Mouse (Mus musculus) colon, adult 2 months (tissue): ENCODE data around the gene Gm6710. TPM values are rescaled to one million over a fixed set of nuclear protein-coding genes. Genes with fewer than 3 reads are reported as not detected.

ENCODE experiments used
- polyA plus RNA-seq: library from polyadenylated mRNA; depleted of rRNA; stranded (reverse); fragments of >200 nt; gene quantifications from 2 replicates; pipeline ENCODE4 v1.2.3, GENCODE M21; 2012; rRNA removed

Gene Gm6710
- polyA plus RNA-seq = not detected in 2 replicates

DNA sequence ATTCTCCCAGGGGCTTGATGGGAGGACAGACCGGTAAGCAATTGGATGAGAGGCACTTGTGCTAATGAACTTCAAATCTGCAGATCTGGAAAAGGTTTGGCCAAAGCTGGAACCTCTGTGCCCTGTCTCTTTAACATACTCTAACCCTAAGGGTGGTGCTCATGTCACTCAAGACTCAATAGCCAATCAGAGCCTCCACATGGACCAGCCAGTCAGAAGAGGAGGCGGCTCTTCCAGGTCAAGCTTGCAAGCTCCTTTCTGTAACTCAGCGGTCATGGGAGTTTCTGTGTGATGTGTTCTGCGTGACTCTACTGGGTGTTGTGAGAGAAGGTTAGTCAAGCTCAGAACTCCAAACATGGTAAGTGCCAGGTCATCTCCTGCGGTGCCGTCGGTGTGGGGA, at the start of gene Gm6710:
Gm6710 (plus strand) TSS at position 196 of the 400 bp plus-strand sequence.

Other genes with a start within 250 kb of the Gm6710 start
- gene Gm11007, start 225.2 kb upstream of the Gm6710 start, polyA plus RNA-seq = not detected in 2 replicates
- gene Zfp969, start 165.6 kb upstream of the Gm6710 start, polyA plus RNA-seq = not detected in 2 replicates
- not detected in 2 replicates for gene Gm2007, start 127.7 kb upstream of the Gm6710 start, polyA plus RNA-seq
- gene Gm14288, start 68.1 kb upstream of the Gm6710 start, polyA plus RNA-seq = 0.29 and 0.37 TPM in 2 replicates
- gene Zfp966, start 61.9 kb downstream of the Gm6710 start, polyA plus RNA-seq = 0.16 and 0.22 TPM in 2 replicates
- not detected in 2 replicates for gene Gm2026, start 96.1 kb downstream of the Gm6710 start, polyA plus RNA-seq